Mouse (Mus musculus) kidney, adult 2 months (tissue): ENCODE measurements around the gene Snx6.
"Not testable (repeated sequence)": the region's sequence is repeated elsewhere in the genome, so short reads cannot be mapped to it uniquely, and the experiment has no call there.

Experiments used
- CTCF ChIP-seq: fragments of 200-500 bp; conservative IDR thresholded peaks from 2 replicates; pipeline ENCODE4 v1.5.1; 2011; ENCODE audit warnings: low read depth, mild to moderate bottlenecking, control low read depth, low read length, moderate library complexity, mixed read lengths; ENCODE audit not compliant: insufficient read depth, insufficient read length
- POLR2A ChIP-seq: fragments of 200-500 bp; IDR thresholded peaks from one replicate; pipeline ENCODE4 v1.6.1; 2011; ENCODE audit warnings: low read depth, low read length, control low read depth

GRCm38 (mm10) chr12:54734307-54735131 is 61.0 kb downstream of the Snx6 start:
- TF ChIP-seq CTCF = not testable (repeated sequence)
- TF ChIP-seq POLR2A = peak; percentile 21
